Mouse (Mus musculus) lung, embryonic 16.5 days (tissue): ENCODE measurements around the gene Cobll1. TPM values are rescaled to one million over a fixed set of nuclear protein-coding genes. Genes with fewer than 3 reads are reported as not detected.
A peak's percentile ranks its signal among the peaks of the same experiment; 100 is the strongest.
"Not testable (repeated sequence)": the region's sequence is repeated elsewhere in the genome, so short reads cannot be mapped to it uniquely, and the experiment has no call there.

Experiments used
- ATAC-seq: fragments of 200-750 bp; cut with Nextera tagmentation; 2 replicates; pipeline ENCODE4 v1.8.0; 2017; ENCODE audit warnings: low read depth, mild to moderate bottlenecking, moderate library complexity
- H3K27ac ChIP-seq: fragments of 300-500 bp; sonication (generic); 2 replicates; pipeline ENCODE4 v1.5.1; 2014; ENCODE audit warnings: mild to moderate bottlenecking, control low read depth, low read length
- H3K27me3 ChIP-seq: fragments of 300-500 bp; sonication (generic); 2 replicates; pipeline ENCODE4 v1.6.1; 2014; ENCODE audit warnings: low read depth, low read length, mixed read lengths; ENCODE audit not compliant: control insufficient read depth, insufficient read depth
- H3K36me3 ChIP-seq: fragments of 300-500 bp; sonication (generic); 2 replicates; pipeline ENCODE4 v1.6.1; 2014; ENCODE audit warnings: low read length; ENCODE audit not compliant: control insufficient read depth, insufficient read depth
- H3K4me1 ChIP-seq: fragments of 300-500 bp; sonication (generic); replicated peaks from 2 replicates; pipeline ENCODE4 v1.6.1; 2014; ENCODE audit warnings: low read length, mixed read lengths; ENCODE audit not compliant: control insufficient read depth, insufficient read depth
- H3K4me2 ChIP-seq: fragments of 300-500 bp; sonication (generic); 2 replicates; pipeline ENCODE4 v1.6.1; 2014; ENCODE audit warnings: low read depth, low read length, control low read depth
- H3K4me3 ChIP-seq: fragments of 300-500 bp; sonication (generic); 2 replicates; pipeline ENCODE4 v1.5.1; 2014; ENCODE audit warnings: mild to moderate bottlenecking, low read length, control low read depth
- H3K9ac ChIP-seq: fragments of 300-500 bp; sonication (generic); 2 replicates; pipeline ENCODE4 v1.6.1; 2014; ENCODE audit warnings: low read length, control low read depth
- H3K9me3 ChIP-seq: fragments of 300-500 bp; sonication (generic); 2 replicates; pipeline ENCODE4 v1.6.1; 2016; ENCODE audit warnings: low read length; ENCODE audit not compliant: control insufficient read depth
- WGBS: fragments of 180-500 bp; shearing (Covaris S2); extraction: QIAGEN DNeasy Blood & Tissue Kit; methylation state at CpG from one replicate; pipeline ENCODE4 v1.1.7; 2014; 5-methylcytosine and 5-hydroxymethylcytosine counted together
- polyA plus RNA-seq: library from polyadenylated mRNA; unstranded; fragments of >200 nt; fragmentation: Nextera tagmentation; extraction: Ambion mirVana; gene quantifications from 2 replicates; pipeline ENCODE4 v1.2.1, GENCODE M21; 2015

Gene Cobll1
- polyA plus RNA-seq, 1 experiment from 2014 or later = 11.1 TPM

GRCm38 (mm10) chr2:65266576-65267299 lies 27.5 kb upstream of the Cobll1 start:
- Histone ChIP-seq H3K9me3 (no peaks in the 10 kb centered on the region), H3K4me1 (no peaks in the 10 kb centered on the region), H3K36me3 (no peaks in the 10 kb centered on the region), H3K9ac (no peak overlapping the region), H3K27ac (no peak overlapping the region), H3K4me2 (no peak overlapping the region), H3K27me3 (no peaks in the 10 kb centered on the region), H3K4me3 (no peak overlapping the region)
- WGBS = 58% methylated on average over 5 of the region's 5 CpGs
- ATAC-seq = peak; percentile 78

GRCm38 (mm10) chr2:65262251-65262650 lies 23.0 kb upstream of the Cobll1 start:
- Histone ChIP-seq H3K27me3 (no peaks in the 10 kb centered on the region), H3K9me3 (no peaks in the 10 kb centered on the region), H3K9ac (no peak overlapping the region), H3K36me3 (no peaks in the 10 kb centered on the region), H3K4me1 (no peaks in the 10 kb centered on the region), H3K4me2 (no peak overlapping the region), H3K4me3 (no peak overlapping the region), H3K27ac (no peak overlapping the region)
- WGBS = 50% methylated on average over 4 of the region's 4 CpGs
- no peak for ATAC-seq

GRCm38 (mm10) chr2:65260828-65261227 lies 21.6 kb upstream of the Cobll1 start:
- ATAC-seq = not testable (repeated sequence)

GRCm38 (mm10) chr2:65260400-65260799 lies 21.2 kb upstream of the Cobll1 start:
- Histone ChIP-seq H3K9me3 (no peaks in the 10 kb centered on the region), H3K9ac (no peak overlapping the region), H3K27ac (no peak overlapping the region), H3K4me2 (no peak overlapping the region), H3K4me3 (no peak overlapping the region), H3K4me1 (no peaks in the 10 kb centered on the region), H3K27me3 (no peaks in the 10 kb centered on the region), H3K36me3 (no peaks in the 10 kb centered on the region)
- no peak for ATAC-seq
- WGBS = 82% methylated on average over 4 of the region's 4 CpGs

More at GRCm38 (mm10) chr2:65260828-65261227, 21.6 kb upstream of the Cobll1 start:
- not testable (repeated sequence) for H3K27ac ChIP-seq, H3K36me3 ChIP-seq, H3K9me3 ChIP-seq, H3K27me3 ChIP-seq, H3K4me1 ChIP-seq, H3K9ac ChIP-seq, H3K4me3 ChIP-seq, H3K4me2 ChIP-seq
- 53% methylated on average over 6 of the region's 6 CpGs for WGBS

- H3K9me3 ChIP-seq = no peaks in the 10 kb centered on the region
- no peaks in the 10 kb centered on the region for H3K27me3 ChIP-seq
- WGBS = 40% methylated on average over 2 of the region's 2 CpGs
- H3K9ac ChIP-seq = no peak overlapping the region
- no peak overlapping the region for H3K4me2 ChIP-seq
- no peak overlapping the region for H3K27ac ChIP-seq
- H3K4me3 ChIP-seq = no peak overlapping the region
- no peaks in the 10 kb centered on the region for H3K4me1 ChIP-seq
- ATAC-seq = no peak
- H3K36me3 ChIP-seq = no peaks in the 10 kb centered on the region
Measured at GRCm38 (mm10) chr2:65257446-65257845, 18.2 kb upstream of the Cobll1 start.

- H3K9me3 ChIP-seq = no peaks in the 10 kb centered on the region
- H3K4me1 ChIP-seq = no peaks in the 10 kb centered on the region
- no peak overlapping the region for H3K4me3 ChIP-seq
- H3K36me3 ChIP-seq = no peaks in the 10 kb centered on the region
- no peak overlapping the region for H3K4me2 ChIP-seq
- ATAC-seq = no peak
- H3K27ac ChIP-seq = no peak overlapping the region
- H3K9ac ChIP-seq = no peak overlapping the region
- 68% methylated on average over 6 of the region's 6 CpGs for WGBS
- H3K27me3 ChIP-seq = no peaks in the 10 kb centered on the region
Measured at GRCm38 (mm10) chr2:65256494-65257254, 17.5 kb upstream of the Cobll1 start.

- no peak overlapping the region for H3K27ac ChIP-seq
- H3K27me3 ChIP-seq = no peaks in the 10 kb centered on the region
- no peak for ATAC-seq
- H3K9me3 ChIP-seq = no peaks in the 10 kb centered on the region
- WGBS = 53% methylated on average over 5 of the region's 5 CpGs
- no peaks in the 10 kb centered on the region for H3K36me3 ChIP-seq
- no peak overlapping the region for H3K9ac ChIP-seq
- H3K4me3 ChIP-seq = no peak overlapping the region
- no peak overlapping the region for H3K4me2 ChIP-seq
- no peaks in the 10 kb centered on the region for H3K4me1 ChIP-seq
Measured at GRCm38 (mm10) chr2:65250589-65251104, 11.4 kb upstream of the Cobll1 start.

- no peak for ATAC-seq
- no peaks in the 10 kb centered on the region for H3K9me3 ChIP-seq
- no peaks in the 10 kb centered on the region for H3K36me3 ChIP-seq
- no peak overlapping the region for H3K4me3 ChIP-seq
- H3K27me3 ChIP-seq = no peaks in the 10 kb centered on the region
- no peaks in the 10 kb centered on the region for H3K4me1 ChIP-seq
- H3K27ac ChIP-seq = no peak overlapping the region
- WGBS = 44% methylated on average over 2 of the region's 2 CpGs
- H3K9ac ChIP-seq = no peak overlapping the region
- H3K4me2 ChIP-seq = no peak overlapping the region
Measured at GRCm38 (mm10) chr2:65249575-65249974, 10.4 kb upstream of the Cobll1 start.

- ATAC-seq = no peak
- Histone ChIP-seq H3K4me3 (no peak overlapping the region), H3K27ac (no peak overlapping the region), H3K36me3 (no peaks in the 10 kb centered on the region), H3K27me3 (no peaks in the 10 kb centered on the region), H3K9me3 (no peaks in the 10 kb centered on the region), H3K4me2 (no peak overlapping the region), H3K9ac (no peak overlapping the region), H3K4me1 (peaks cover 13% of the 10 kb centered on the region; the same call in 1 of the 2 replicates)
- 64% methylated on average over 5 of the region's 5 CpGs for WGBS
Measured at GRCm38 (mm10) chr2:65240173-65240745, 1.1 kb upstream of the Cobll1 start.
